Mouse (Mus musculus) induced T-regulatory cell, adult 2 months (primary cell): ENCODE measurements at regions not wholly inside any gene's neighbourhood (a gene's known extent, or its start where the extent isn't known, plus 50 kb on each side); places are given as distances from the start of the nearest gene placed in this dataset.

ENCODE experiments used
- DNase-seq: peaks from one replicate; pipeline ENCODE4 v3.0.0-alpha.2; 2012; ENCODE audit warnings: low read depth

DNA sequence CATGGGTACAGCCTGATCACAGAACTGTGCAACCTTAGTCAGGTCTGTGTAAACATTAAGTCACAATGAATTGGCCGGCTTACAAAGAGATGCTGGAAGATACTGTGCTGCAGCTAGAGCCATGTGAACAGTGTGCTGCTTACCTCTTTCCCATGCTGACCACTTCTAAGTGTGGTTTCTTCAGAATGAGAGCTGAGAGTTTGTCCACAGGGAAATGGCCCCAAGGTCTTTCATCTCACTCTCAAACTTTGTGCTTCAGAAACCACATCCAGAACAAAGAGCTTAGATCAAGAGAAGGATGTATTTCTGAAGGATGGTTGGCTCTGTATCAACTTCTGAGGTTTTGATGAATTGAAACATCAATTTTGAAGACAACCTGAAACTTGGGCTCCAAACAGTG, 165.7 kb downstream of the Lrrc3b start:
- peak; percentile 6 for DNase-seq

DNA sequence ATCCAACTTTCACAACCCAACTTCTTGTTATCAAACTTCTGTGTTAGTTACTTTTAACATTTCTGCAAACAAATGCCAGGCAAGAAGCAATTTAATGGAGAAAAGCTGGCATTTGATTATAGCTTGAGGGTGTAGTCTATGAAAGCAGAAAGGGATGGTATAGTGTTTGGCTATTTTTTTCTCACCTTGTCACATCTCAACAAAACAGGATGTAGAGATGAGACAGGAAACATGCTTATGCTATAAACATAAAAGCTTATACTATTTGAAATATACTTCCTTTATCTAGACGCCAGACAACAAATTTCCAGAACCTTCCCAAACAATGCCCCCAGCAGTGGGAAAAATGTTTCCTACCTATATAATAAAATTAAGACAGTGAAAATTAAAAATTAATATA, 166.4 kb downstream of the Lrrc3b start:
- DNase-seq, result peak; percentile 12

- peak; percentile 56 for DNase-seq
Measured at GRCm38 (mm10) chr14:15266287-15266686, 172.5 kb downstream of the Lrrc3b start.

DNA sequence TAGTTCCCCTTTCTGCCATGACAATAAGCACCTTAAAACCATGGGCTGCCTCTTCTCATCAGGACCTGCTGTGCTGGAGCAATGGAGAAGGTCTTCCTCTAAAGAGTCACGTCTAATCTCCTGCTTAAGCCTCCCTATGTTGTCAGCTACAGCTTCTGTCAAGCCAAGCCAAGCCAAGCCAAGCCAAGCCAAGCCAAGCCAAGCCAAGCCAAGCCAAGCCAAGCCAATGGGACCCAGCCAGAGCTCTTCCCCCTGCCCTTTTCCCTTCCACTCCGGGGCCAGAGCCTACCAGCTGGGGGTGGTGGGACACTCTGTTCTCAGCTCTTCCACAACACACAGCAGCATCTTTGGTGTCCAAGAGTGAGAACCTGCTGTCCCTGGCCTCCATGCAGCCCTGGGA, 175.8 kb downstream of the Lrrc3b start:
- no peak for DNase-seq

DNA sequence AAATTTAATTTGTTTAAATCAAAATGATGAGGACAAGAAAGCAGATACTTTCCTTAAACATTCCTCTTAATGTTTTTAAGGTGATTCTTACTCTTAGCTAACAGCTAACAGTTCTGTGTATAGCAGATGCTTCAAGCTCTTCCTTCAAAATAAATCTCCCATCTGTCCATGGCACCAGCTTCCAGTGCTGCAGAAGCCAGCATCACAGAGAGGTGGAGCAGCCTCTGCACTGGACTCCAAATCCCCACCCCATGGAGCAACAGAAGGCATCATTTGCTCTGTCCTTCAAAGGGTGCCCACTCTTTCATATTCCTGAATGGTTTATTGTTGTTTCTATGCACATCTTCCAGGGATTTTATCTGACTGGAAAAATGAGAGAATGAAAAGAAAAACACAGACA, 183.1 kb downstream of the Lrrc3b start:
- DNase-seq, result no peak

DNA sequence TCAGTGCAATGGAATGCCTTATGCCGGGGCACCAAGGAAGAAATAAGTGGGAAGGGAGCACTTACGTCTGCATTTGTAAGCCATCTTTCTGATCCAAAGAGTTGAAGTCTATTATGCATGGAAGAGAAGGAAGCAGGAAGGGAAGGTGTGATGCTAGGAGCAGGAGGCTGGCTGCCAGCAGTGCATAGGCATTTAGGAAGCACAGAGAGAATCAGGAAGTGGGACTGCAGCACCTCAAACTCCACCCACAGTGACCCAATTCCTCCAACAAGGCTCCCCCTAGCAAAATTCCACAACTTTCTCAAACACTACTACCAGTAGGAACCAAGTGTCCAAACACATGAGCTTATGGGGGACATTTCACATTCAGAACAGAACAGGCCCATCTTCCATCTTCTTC, 233.2 kb downstream of the Lrrc3b start:
- no peak for DNase-seq

DNA sequence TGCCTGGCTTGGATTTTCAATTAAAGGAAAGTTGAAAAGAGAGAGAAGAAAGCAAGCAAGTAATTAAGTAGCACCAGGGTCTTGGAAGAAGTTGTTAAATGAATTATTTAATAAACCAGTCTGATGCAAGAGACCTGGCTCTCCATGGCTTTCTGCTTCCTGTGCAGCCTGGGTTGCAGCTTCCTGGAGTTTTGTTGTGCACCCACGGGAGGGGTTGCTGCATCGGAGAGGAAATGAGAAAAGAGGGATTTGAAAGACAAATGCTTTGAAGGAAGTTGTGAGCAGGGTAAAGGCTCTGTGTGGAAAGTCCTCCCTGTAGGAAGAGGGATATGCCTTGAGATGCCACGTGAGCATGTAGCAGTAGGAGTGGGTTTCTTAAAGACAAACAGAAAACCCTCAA, 234.5 kb downstream of the Lrrc3b start:
- no peak for DNase-seq
